Mouse (Mus musculus) megakaryocyte progenitor cell, adult 5-6 weeks (primary cell): ENCODE results near the gene Ddx42. TPM values are rescaled to one million over a fixed set of nuclear protein-coding genes. Genes with fewer than 3 reads are reported as not detected.
"Not testable (repeated sequence)": the region's sequence is repeated elsewhere in the genome, so short reads cannot be mapped to it uniquely, and the experiment has no call there.

Source experiments
- ATAC-seq: replicated peaks from 2 replicates; pipeline ENCODE4 v1.8.0; 2016; ENCODE audit warnings: mild to moderate bottlenecking, moderate TSS enrichment, inconsistent platforms; ENCODE audit not compliant: poor library complexity
- total RNA-seq, 2 experiments: library from RNA; stranded (forward) in 1 of 2; stranded (reverse) in 1 of 2; fragments of 157-497, 149-512 nt in 1 of 2; fragments of 200-1000 nt in 1 of 2; gene quantifications; 2 replicates each; pipeline versions ENCODE4 v1.2.3 to v1.2.4; 2015 to 2017

Gene Ddx42
- total RNA-seq (2015) (39.8 and 47.9 TPM in 2 replicates), total RNA-seq (2017) (68.8 and 101 TPM in 2 replicates)

GRCm38 (mm10) chr11:106216730-106217490 lies at the start of gene Ddx42:
Gene Ddx42 (plus strand): TSS chr11:106216926.
- peak; percentile 85 for ATAC-seq

GRCm38 (mm10) chr11:106167435-106167834 lies 49.3 kb upstream of the Ddx42 start:
- ATAC-seq, result peak; percentile 85

- ATAC-seq, result peak; percentile 52
Observed at GRCm38 (mm10) chr11:106170807-106171206, 45.9 kb upstream of the Ddx42 start.

GRCm38 (mm10) chr11:106173228-106173627 lies 43.5 kb upstream of the Ddx42 start:
- 0 out of 2 replicates have a peak, but pooled peaks have one; percentile 28 for ATAC-seq

- no peak for ATAC-seq
Observed at GRCm38 (mm10) chr11:106174372-106174771, 42.4 kb upstream of the Ddx42 start.

GRCm38 (mm10) chr11:106175081-106175480 lies 41.6 kb upstream of the Ddx42 start:
- ATAC-seq, result no peak

- ATAC-seq, result no peak
Observed at GRCm38 (mm10) chr11:106176372-106176771, 40.4 kb upstream of the Ddx42 start.

GRCm38 (mm10) chr11:106178036-106178782 lies 38.5 kb upstream of the Ddx42 start:
- ATAC-seq, result peak; percentile 90

GRCm38 (mm10) chr11:106179711-106180448 lies 36.8 kb upstream of the Ddx42 start:
- no peak for ATAC-seq

GRCm38 (mm10) chr11:106180449-106180801 lies 36.3 kb upstream of the Ddx42 start:
- no peak for ATAC-seq

GRCm38 (mm10) chr11:106187326-106187725 lies 29.4 kb upstream of the Ddx42 start:
- ATAC-seq, result no peak

GRCm38 (mm10) chr11:106191716-106192115 lies 25.0 kb upstream of the Ddx42 start:
- no peak for ATAC-seq

- ATAC-seq, result no peak
Observed at GRCm38 (mm10) chr11:106192241-106192640, 24.5 kb upstream of the Ddx42 start.

GRCm38 (mm10) chr11:106192657-106193370 lies 23.9 kb upstream of the Ddx42 start:
- ATAC-seq, result peak; percentile 30

GRCm38 (mm10) chr11:106193371-106194154 lies 23.2 kb upstream of the Ddx42 start:
- ATAC-seq, result peak; percentile 88

- ATAC-seq, result no peak
Observed at GRCm38 (mm10) chr11:106194155-106194541, 22.6 kb upstream of the Ddx42 start.

- ATAC-seq, result no peak
Observed at GRCm38 (mm10) chr11:106194891-106195290, 21.8 kb upstream of the Ddx42 start.

- ATAC-seq, result no peak
Observed at GRCm38 (mm10) chr11:106195341-106195740, 21.4 kb upstream of the Ddx42 start.

GRCm38 (mm10) chr11:106198277-106198676 lies 18.4 kb upstream of the Ddx42 start:
- no peak for ATAC-seq

- not testable (repeated sequence) for ATAC-seq
Observed at GRCm38 (mm10) chr11:106199997-106200396, 16.7 kb upstream of the Ddx42 start.
